Mouse (Mus musculus): ENCODE data around the gene Ntsr2. TPM values are rescaled to one million over a fixed set of nuclear protein-coding genes. Genes with fewer than 3 reads are reported as not detected.
A peak's percentile ranks its signal among the peaks of the same experiment; 100 is the strongest.

Ntsr2 gene
- polyA plus RNA-seq, 2 experiments: not detected

DNA sequence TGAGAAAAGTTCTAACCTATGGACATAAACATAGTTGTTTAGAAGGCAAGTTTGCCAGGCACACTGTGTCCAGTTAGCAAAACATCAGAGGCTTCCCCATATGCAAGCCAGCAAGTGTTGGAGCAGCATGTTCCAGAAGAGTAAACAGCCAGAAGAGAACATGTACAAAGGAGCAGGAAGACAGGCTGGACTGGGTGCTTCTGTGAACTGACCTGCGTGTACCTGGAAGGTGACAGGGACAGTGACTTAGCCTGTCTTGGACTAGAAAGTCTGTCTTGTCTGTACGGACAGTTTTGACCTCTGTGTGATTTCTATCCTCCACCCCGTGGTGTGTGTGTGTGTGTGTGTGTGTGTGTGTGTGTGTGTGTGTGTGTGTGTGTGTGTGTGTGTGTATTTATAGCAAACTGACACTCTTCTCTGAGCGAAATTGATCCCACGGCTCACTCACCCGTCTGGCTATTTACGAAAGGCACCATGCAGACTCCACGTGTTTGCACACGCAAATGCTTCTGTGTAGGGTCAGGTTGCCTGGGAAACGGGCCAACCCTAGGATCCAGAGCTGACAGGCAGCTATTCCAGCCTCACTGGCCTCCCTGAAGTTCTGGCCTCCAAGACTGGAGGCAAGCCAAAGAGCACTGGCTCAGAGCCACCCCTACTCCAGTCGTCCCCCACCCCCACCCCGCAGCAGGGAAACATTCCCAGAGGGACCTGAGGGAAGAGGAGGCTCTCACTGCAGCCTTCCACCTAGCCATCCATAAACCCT is 34.5 kb upstream of the Ntsr2 start:
- ATAC-seq (ENCODE audit: low FRiP score, low read depth): peak; percentile 90
- no peak overlapping the region for H3K4me2 ChIP-seq (replicated peaks; ENCODE audit: low read depth, low read length, severe bottlenecking)
- no peak for TF ChIP-seq POLR2A (IDR thresholded peaks at IDR 0.05; ENCODE audit: borderline replicate concordance, extremely low read depth, insufficient read depth, insufficient read length)

DNA sequence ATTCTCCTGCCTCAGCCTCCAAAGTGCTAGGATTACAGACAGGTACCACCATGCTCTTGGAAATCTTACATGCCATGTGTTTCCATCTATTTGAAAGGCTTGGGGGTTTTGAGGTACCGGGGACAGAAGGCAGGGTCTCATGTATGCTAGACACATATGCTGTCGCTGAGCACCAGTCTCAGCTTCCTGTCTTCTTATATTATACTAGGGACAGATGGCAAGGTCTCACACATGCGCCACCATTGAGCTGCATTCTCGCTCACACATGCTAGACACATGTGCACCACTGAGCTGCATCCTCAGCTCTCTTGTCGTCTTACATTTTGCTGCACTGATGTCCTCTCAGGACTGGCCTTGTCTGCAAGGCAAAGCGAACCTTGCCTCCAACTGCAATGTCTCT is 33.7 kb upstream of the Ntsr2 start:
- Histone ChIP-seq H3K4me2 (replicated peaks; ENCODE audit: low read depth, low read length, severe bottlenecking) (no peak overlapping the region), H3K27ac (replicated peaks; ENCODE audit: low read depth, low read length) (no peak overlapping the region), H3K4me3 (replicated peaks; ENCODE audit: low read length) (no peak overlapping the region), H3K9me3 (ENCODE audit: control insufficient read depth, low read length) (no peaks in the 10 kb centered on the region), H3K9ac (ENCODE audit: low read depth, low read length, severe bottlenecking) (no peak overlapping the region), H3K36me3 (ENCODE audit: control insufficient read depth, insufficient read depth, low read length) (no peaks in the 10 kb centered on the region), H3K27me3 (ENCODE audit: control insufficient read depth, insufficient read depth, low read length) (no peaks in the 10 kb centered on the region), H3K4me1 (ENCODE audit: control insufficient read depth, insufficient read depth, low read length) (peaks cover 3% of the 10 kb centered on the region; the same call in 1 of the 2 replicates)
- DNase-seq (ENCODE audit: low spot score) (no peak), ATAC-seq (ENCODE audit: low FRiP score, low read depth) (no peak)
- WGBS: 65% methylated on average over 6 of the region's 6 CpGs
- TF ChIP-seq POLR2A (IDR thresholded peaks at IDR 0.05; ENCODE audit: borderline replicate concordance, extremely low read depth, insufficient read depth, insufficient read length): no peak

More for the DNA sequence above, 34.5 kb upstream of the Ntsr2 start:
- 17% methylated on average over 11 of the region's 12 CpGs for WGBS
- Histone ChIP-seq H3K9me3 (ENCODE audit: control insufficient read depth, low read length) (no peaks in the 10 kb centered on the region), H3K36me3 (ENCODE audit: control insufficient read depth, insufficient read depth, low read length) (no peaks in the 10 kb centered on the region), H3K27ac (replicated peaks; ENCODE audit: low read depth, low read length) (no peak overlapping the region), H3K9ac (ENCODE audit: low read depth, low read length, severe bottlenecking) (no peak overlapping the region), H3K27me3 (ENCODE audit: control insufficient read depth, insufficient read depth, low read length) (no peaks in the 10 kb centered on the region), H3K4me3 (replicated peaks; ENCODE audit: low read length) (no peak overlapping the region), H3K4me1 (ENCODE audit: control insufficient read depth, insufficient read depth, low read length) (peaks cover 3% of the 10 kb centered on the region; the same call in 1 of the 2 replicates)
- peak; percentile 83 for DNase-seq (ENCODE audit: low spot score)

DNA sequence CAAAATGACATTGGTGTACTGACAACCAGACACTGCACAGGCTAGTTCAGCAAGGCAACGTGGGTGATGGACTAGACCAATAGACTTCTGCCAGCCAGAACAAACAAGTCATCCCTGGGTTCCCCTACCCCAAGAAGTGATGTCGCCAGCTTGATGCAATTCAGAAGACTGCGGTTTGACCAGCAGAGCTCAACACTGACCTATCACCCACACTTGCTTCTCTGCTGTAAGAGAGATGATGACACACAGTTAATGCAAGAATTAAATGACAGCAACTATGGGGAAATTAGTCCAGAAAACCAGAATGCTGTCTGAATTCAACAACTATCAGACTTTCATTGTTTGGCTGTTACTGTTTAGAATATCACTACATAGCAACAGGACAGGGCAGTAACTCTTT is 33.0 kb upstream of the Ntsr2 start:
- WGBS: 80% methylated on average over 3 of the region's 3 CpGs

DNA sequence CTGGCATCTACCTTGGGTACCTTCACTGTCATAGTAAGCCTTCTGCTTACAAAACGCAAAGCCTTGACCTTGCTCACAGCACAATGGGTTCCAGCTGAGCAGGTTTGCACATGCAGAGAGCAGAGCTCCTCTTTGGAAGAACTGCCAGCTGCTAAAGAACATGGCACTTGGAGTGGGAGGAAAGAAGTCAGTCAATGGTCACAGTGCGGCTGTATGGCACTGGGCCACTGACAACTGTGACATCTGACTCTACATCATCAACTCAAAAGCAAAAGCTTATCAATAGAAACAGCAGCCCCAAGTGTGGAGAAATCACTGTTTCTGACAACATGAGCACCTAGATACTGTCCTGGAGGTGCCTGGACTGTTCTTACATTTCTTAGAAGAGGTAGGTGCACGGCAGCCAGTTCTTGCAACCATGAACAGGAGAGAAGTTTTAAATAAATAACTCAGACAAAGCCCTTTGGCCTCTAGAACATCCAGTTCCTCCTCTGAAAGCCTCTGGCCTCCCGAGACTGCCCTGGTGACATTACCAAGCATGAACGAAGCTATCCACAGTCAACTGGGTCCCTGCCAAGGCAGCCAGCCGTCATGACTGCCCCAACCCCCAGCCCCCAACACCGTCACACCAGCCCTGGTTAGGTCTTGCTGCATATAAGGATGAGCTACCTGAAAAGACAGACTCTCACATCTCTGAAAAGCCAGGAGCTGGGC is 22.9 kb upstream of the Ntsr2 start:
- Histone ChIP-seq H3K9ac (ENCODE audit: low read depth, low read length, severe bottlenecking) (no peak overlapping the region), H3K4me3 (replicated peaks; ENCODE audit: low read length) (no peak overlapping the region), H3K27ac (replicated peaks; ENCODE audit: low read depth, low read length) (no peak overlapping the region), H3K36me3 (ENCODE audit: control insufficient read depth, insufficient read depth, low read length) (no peaks in the 10 kb centered on the region), H3K4me1 (ENCODE audit: control insufficient read depth, insufficient read depth, low read length) (no peaks in the 10 kb centered on the region), H3K9me3 (ENCODE audit: control insufficient read depth, low read length) (no peaks in the 10 kb centered on the region), H3K27me3 (ENCODE audit: control insufficient read depth, insufficient read depth, low read length) (no peaks in the 10 kb centered on the region), H3K4me2 (replicated peaks; ENCODE audit: low read depth, low read length, severe bottlenecking) (no peak overlapping the region)
- no peak for DNase-seq (ENCODE audit: low spot score)
- TF ChIP-seq POLR2A (IDR thresholded peaks at IDR 0.05; ENCODE audit: borderline replicate concordance, extremely low read depth, insufficient read depth, insufficient read length): no peak
- ATAC-seq (ENCODE audit: low FRiP score, low read depth): no peak
- WGBS: 82% methylated on average over 7 of the region's 7 CpGs

More for the DNA sequence above, 33.0 kb upstream of the Ntsr2 start:
- Histone ChIP-seq H3K9me3 (ENCODE audit: control insufficient read depth, low read length) (no peaks in the 10 kb centered on the region), H3K27ac (replicated peaks; ENCODE audit: low read depth, low read length) (no peak overlapping the region), H3K36me3 (ENCODE audit: control insufficient read depth, insufficient read depth, low read length) (no peaks in the 10 kb centered on the region), H3K4me2 (replicated peaks; ENCODE audit: low read depth, low read length, severe bottlenecking) (no peak overlapping the region), H3K9ac (ENCODE audit: low read depth, low read length, severe bottlenecking) (no peak overlapping the region), H3K4me1 (ENCODE audit: control insufficient read depth, insufficient read depth, low read length) (peaks cover 3% of the 10 kb centered on the region; the same call in 1 of the 2 replicates), H3K27me3 (ENCODE audit: control insufficient read depth, insufficient read depth, low read length) (no peaks in the 10 kb centered on the region), H3K4me3 (replicated peaks; ENCODE audit: low read length) (no peak overlapping the region)
- DNase-seq (ENCODE audit: low spot score) (no peak), ATAC-seq (ENCODE audit: low FRiP score, low read depth) (no peak)
- no peak for TF ChIP-seq POLR2A (IDR thresholded peaks at IDR 0.05; ENCODE audit: borderline replicate concordance, extremely low read depth, insufficient read depth, insufficient read length)

DNA sequence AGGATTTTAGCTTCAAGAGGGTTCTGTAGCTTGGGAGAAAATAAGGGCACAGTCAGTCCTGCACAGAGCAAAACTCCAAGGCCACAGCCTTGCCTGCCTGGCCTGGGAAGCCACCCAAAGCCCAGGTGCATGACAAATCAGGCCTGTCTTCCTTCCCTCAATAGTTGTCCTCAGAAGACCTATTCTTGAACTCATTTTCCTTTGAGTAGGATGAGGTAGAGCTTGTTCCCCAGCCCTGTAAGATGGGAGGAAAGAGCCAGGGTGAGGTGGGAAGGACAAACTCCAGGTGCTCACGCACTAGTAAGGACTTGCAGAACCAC is 22.4 kb upstream of the Ntsr2 start:
- H3K27me3 ChIP-seq (ENCODE audit: control insufficient read depth, insufficient read depth, low read length): no peaks in the 10 kb centered on the region
- H3K27ac ChIP-seq (replicated peaks; ENCODE audit: low read depth, low read length): no peak overlapping the region
- ATAC-seq (ENCODE audit: low FRiP score, low read depth): no peak
- no peak for TF ChIP-seq POLR2A (IDR thresholded peaks at IDR 0.05; ENCODE audit: borderline replicate concordance, extremely low read depth, insufficient read depth, insufficient read length)
- no peaks in the 10 kb centered on the region for H3K9me3 ChIP-seq (ENCODE audit: control insufficient read depth, low read length)
- no peak overlapping the region for H3K4me2 ChIP-seq (replicated peaks; ENCODE audit: low read depth, low read length, severe bottlenecking)
- no peaks in the 10 kb centered on the region for H3K4me1 ChIP-seq (ENCODE audit: control insufficient read depth, insufficient read depth, low read length)
- WGBS: 81% methylated on average over 1 of the region's 1 CpGs
- H3K4me3 ChIP-seq (replicated peaks; ENCODE audit: low read length): no peak overlapping the region
- no peaks in the 10 kb centered on the region for H3K36me3 ChIP-seq (ENCODE audit: control insufficient read depth, insufficient read depth, low read length)
- H3K9ac ChIP-seq (ENCODE audit: low read depth, low read length, severe bottlenecking): no peak overlapping the region
- DNase-seq (ENCODE audit: low spot score): no peak
